In genomic region chr1:106072071-106072440, GRCm38 (mm10) we compare ENCODE assay signal across 8 mouse cellular contexts.
DNase-seq lines count a peak whose midpoint lies in the region; ATAC-seq and TF ChIP-seq lines count a peak whose summit lies in the region.

No protein-coding gene starts in this region.

- no peak overlapping the region for H3K27ac ChIP-seq in liver, postnatal 0 days (ENCODE audit: low read depth)
- no peak overlapping the region for H3K27ac ChIP-seq in liver, embryonic 11.5 days (ENCODE audit: low read depth, low read length)
- peak overlapping the region; percentile 14 for H3K27ac ChIP-seq in hindbrain, embryonic 15.5 days (replicated peaks)

- no peak for TF ChIP-seq EP300 in liver, postnatal 0 days (IDR thresholded peaks at IDR 0.05; ENCODE audit: low read depth)

- TF ChIP-seq CTCF in liver, postnatal 0 days (IDR thresholded peaks at IDR 0.05; ENCODE audit: low read depth): no peak

- 17% methylated on average over 10 of the region's 10 CpGs for WGBS in liver, postnatal 0 days (ENCODE audit: insufficient replicate concordance)
- WGBS in liver, embryonic 11.5 days: 6% methylated on average over 10 of the region's 10 CpGs
- 0% methylated on average over 10 of the region's 10 CpGs for WGBS in hindbrain, embryonic 15.5 days

- H3K9ac ChIP-seq in liver, postnatal 0 days (replicated peaks): no peak overlapping the region
- H3K9ac ChIP-seq in liver, embryonic 11.5 days (ENCODE audit: low read depth, low read length): no peak overlapping the region
- no peak overlapping the region for H3K9ac ChIP-seq in hindbrain, embryonic 15.5 days

- ATAC-seq in liver, postnatal 0 days: no peak
- no peak; the same call in 1 of the 2 replicates for ATAC-seq in liver, embryonic 11.5 days (replicated peaks; ENCODE audit: low FRiP score)
- peak; percentile 86 for ATAC-seq in hindbrain, embryonic 15.5 days (ENCODE audit: low FRiP score, low read depth)

- no peaks in the 10 kb centered on the region for H3K4me1 ChIP-seq in liver, postnatal 0 days (ENCODE audit: insufficient read depth)
- H3K4me1 ChIP-seq in liver, embryonic 11.5 days (replicated peaks; ENCODE audit: control insufficient read depth, insufficient read depth, low read length): 0 out of 2 replicates have a peak, but pooled peaks cover 2% of the 10 kb centered on the region
- H3K4me1 ChIP-seq in hindbrain, embryonic 15.5 days (replicated peaks): peaks cover 8% of the 10 kb centered on the region

- H3K4me2 ChIP-seq in liver, postnatal 0 days (ENCODE audit: low read depth, low read length): no peak overlapping the region
- no peak overlapping the region for H3K4me2 ChIP-seq in liver, embryonic 11.5 days
- H3K4me2 ChIP-seq in hindbrain, embryonic 15.5 days: peak overlapping the region; percentile 52

- H3K36me3 ChIP-seq in liver, postnatal 0 days (replicated peaks; ENCODE audit: insufficient read depth, low read length): no peaks in the 10 kb centered on the region
- H3K36me3 ChIP-seq in liver, embryonic 11.5 days (ENCODE audit: control insufficient read depth, insufficient read depth, low read length): no peaks in the 10 kb centered on the region
- H3K36me3 ChIP-seq in hindbrain, embryonic 15.5 days: no peaks in the 10 kb centered on the region

- peak; percentile 11 for DNase-seq in liver, postnatal 0 days
- no peak for DNase-seq in liver, embryonic 11.5 days (ENCODE audit: low spot score)
- DNase-seq in cerebellum, postnatal 25 days: peak; percentile 55 to 62
- DNase-seq in retina, postnatal 1 day: peak; percentile 74
- DNase-seq in gastrocnemius, postnatal 25 days: no peak
- DNase-seq in gastrocnemius, postnatal 4 days (ENCODE audit: low spot score in 2 of 2): no peak
- DNase-seq in thymus, postnatal 4 days: no peak

- H3K9me3 ChIP-seq in liver, postnatal 0 days (ENCODE audit: low read length): no peaks in the 10 kb centered on the region
- H3K9me3 ChIP-seq in liver, embryonic 11.5 days (ENCODE audit: control insufficient read depth, low read length): no peaks in the 10 kb centered on the region
- H3K9me3 ChIP-seq in hindbrain, embryonic 15.5 days: no peaks in the 10 kb centered on the region

- H3K4me3 ChIP-seq in liver, postnatal 0 days (ENCODE audit: low read depth, low read length): no peak overlapping the region
- H3K4me3 ChIP-seq in liver, embryonic 11.5 days (ENCODE audit: low read depth, low read length): no peak overlapping the region
- H3K4me3 ChIP-seq in hindbrain, embryonic 15.5 days: peak overlapping the region; percentile 13

- no peaks in the 10 kb centered on the region for H3K27me3 ChIP-seq in liver, postnatal 0 days (ENCODE audit: insufficient read depth, low read length)
- no peaks in the 10 kb centered on the region for H3K27me3 ChIP-seq in liver, embryonic 11.5 days (replicated peaks; ENCODE audit: control insufficient read depth, insufficient read depth, low read length)
- no peaks in the 10 kb centered on the region for H3K27me3 ChIP-seq in hindbrain, embryonic 15.5 days

Comparison
In these comparisons a context has a peak if more than half of its experiments do, and no peak if none do; other contexts are left out.
1. DNase-seq: peak in liver, postnatal 0 days (single experiment), cerebellum, postnatal 25 days (2 of 2) and retina, postnatal 1 day (single experiment); none in liver, embryonic 11.5 days (single experiment), gastrocnemius, postnatal 25 days (single experiment), gastrocnemius, postnatal 4 days (0 of 2) and thymus, postnatal 4 days (single experiment).